Mouse (Mus musculus): Measurements from ENCODE around the gene Ppm1d. TPM values are rescaled to one million over a fixed set of nuclear protein-coding genes. Genes with fewer than 3 reads are reported as not detected.

Gene Ppm1d
- total RNA-seq, 1 experiment from 2014 or later, result 36.2 TPM

- ATAC-seq (ENCODE audit: extremely low read depth, insufficient number of reproducible peaks, low FRiP score, poor library complexity, severe bottlenecking), result no peak
Measured at GRCm38 (mm10) chr11:85392864-85393220, 81.8 kb downstream of the Ppm1d start.

GRCm38 (mm10) chr11:85393990-85394389, 82.9 kb downstream of the Ppm1d start:
- ATAC-seq (ENCODE audit: extremely low read depth, insufficient number of reproducible peaks, low FRiP score, poor library complexity, severe bottlenecking), result no peak

- ATAC-seq (ENCODE audit: extremely low read depth, insufficient number of reproducible peaks, low FRiP score, poor library complexity, severe bottlenecking), result no peak
Measured at GRCm38 (mm10) chr11:85395361-85395760, 84.3 kb downstream of the Ppm1d start.

Other genes starting within 250 kb of the Ppm1d start
- gene Usp32, start 171.1 kb upstream of the Ppm1d start, total RNA-seq (2017), result 118 and 126 TPM in 2 replicates
- not detected in 2 replicates for gene 1700125H20Rik, start 140.8 kb upstream of the Ppm1d start, total RNA-seq (2017)
- 22.8 and 25.3 TPM in 2 replicates for gene Appbp2, start 76.1 kb upstream of the Ppm1d start, total RNA-seq (2017)
- gene Bcas3, start 41.9 kb downstream of the Ppm1d start, total RNA-seq (2017), result 37.1 and 38.4 TPM in 2 replicates

Measured in neutrophil, adult 5-6 weeks (primary cell).